Mouse (Mus musculus): ENCODE results near the gene Mdc1. TPM values are rescaled to one million over a fixed set of nuclear protein-coding genes. Genes with fewer than 3 reads are reported as not detected.
A peak's percentile ranks its signal among the peaks of the same experiment; 100 is the strongest.

Gene Mdc1
- polyA plus RNA-seq, 1 experiment, result 31.8 TPM

GRCm38 (mm10) chr17:35810900-35811648 is 30.2 kb upstream of the Mdc1 start:
- TF ChIP-seq CTCF (IDR thresholded peaks at IDR 0.05; ENCODE audit: borderline replicate concordance, insufficient read depth, low read length), result no peak
- no peak for TF ChIP-seq POLR2A (IDR thresholded peaks at IDR 0.05; ENCODE audit: low read depth, low read length)
- Histone ChIP-seq H3K4me1 (ENCODE audit: control insufficient read depth, insufficient read depth, low read length) (peaks cover 26% of the 10 kb centered on the region), H3K27ac (ENCODE audit: insufficient read depth, low read length) (peak overlapping the region; percentile 98; the same call in 1 of the 2 replicates), H3K4me3 (ENCODE audit: insufficient read depth, low read length) (no peak overlapping the region)

- Histone ChIP-seq H3K27ac (ENCODE audit: insufficient read depth, low read length) (peak overlapping the region; percentile 98), H3K4me1 (ENCODE audit: control insufficient read depth, insufficient read depth, low read length) (peaks cover 26% of the 10 kb centered on the region), H3K4me3 (ENCODE audit: insufficient read depth, low read length) (no peak overlapping the region)
- TF ChIP-seq CTCF (IDR thresholded peaks at IDR 0.05; ENCODE audit: borderline replicate concordance, insufficient read depth, low read length) (no peak), POLR2A (IDR thresholded peaks at IDR 0.05; ENCODE audit: low read depth, low read length) (no peak)
Observed at GRCm38 (mm10) chr17:35812307-35812706, 29.0 kb upstream of the Mdc1 start.

- no peak overlapping the region for H3K4me3 ChIP-seq (ENCODE audit: insufficient read depth, low read length)
- H3K4me1 ChIP-seq (ENCODE audit: control insufficient read depth, insufficient read depth, low read length), result peaks cover 26% of the 10 kb centered on the region
- H3K27ac ChIP-seq (ENCODE audit: insufficient read depth, low read length), result peak overlapping the region; percentile 98
- TF ChIP-seq POLR2A (IDR thresholded peaks at IDR 0.05; ENCODE audit: low read depth, low read length), result peak; percentile 28; the same call in 1 of the 2 replicates
- no peak for TF ChIP-seq CTCF (IDR thresholded peaks at IDR 0.05; ENCODE audit: borderline replicate concordance, insufficient read depth, low read length)
Observed at GRCm38 (mm10) chr17:35812736-35813135, 28.6 kb upstream of the Mdc1 start.

- peak overlapping the region; percentile 99 for H3K27ac ChIP-seq (ENCODE audit: insufficient read depth, low read length)
Observed at GRCm38 (mm10) chr17:35813245-35813647, 28.1 kb upstream of the Mdc1 start.

GRCm38 (mm10) chr17:35813653-35814052 is 27.7 kb upstream of the Mdc1 start:
- Histone ChIP-seq H3K27ac (ENCODE audit: insufficient read depth, low read length) (peak overlapping the region; percentile 99), H3K4me3 (ENCODE audit: insufficient read depth, low read length) (no peak overlapping the region), H3K4me1 (ENCODE audit: control insufficient read depth, insufficient read depth, low read length) (peaks cover 26% of the 10 kb centered on the region)
- TF ChIP-seq CTCF (IDR thresholded peaks at IDR 0.05; ENCODE audit: borderline replicate concordance, insufficient read depth, low read length) (no peak), POLR2A (IDR thresholded peaks at IDR 0.05; ENCODE audit: low read depth, low read length) (no peak; the same call in 1 of the 2 replicates)

More at GRCm38 (mm10) chr17:35813245-35813647, 28.1 kb upstream of the Mdc1 start:
- H3K4me3 ChIP-seq (ENCODE audit: insufficient read depth, low read length), result no peak overlapping the region
- TF ChIP-seq CTCF (IDR thresholded peaks at IDR 0.05; ENCODE audit: borderline replicate concordance, insufficient read depth, low read length) (no peak), POLR2A (IDR thresholded peaks at IDR 0.05; ENCODE audit: low read depth, low read length) (no peak; the same call in 1 of the 2 replicates)
- peaks cover 26% of the 10 kb centered on the region for H3K4me1 ChIP-seq (ENCODE audit: control insufficient read depth, insufficient read depth, low read length)

- Histone ChIP-seq H3K27ac (ENCODE audit: insufficient read depth, low read length) (peak overlapping the region; percentile 99), H3K4me1 (ENCODE audit: control insufficient read depth, insufficient read depth, low read length) (peaks cover 31% of the 10 kb centered on the region), H3K4me3 (ENCODE audit: insufficient read depth, low read length) (no peak overlapping the region)
- TF ChIP-seq POLR2A (IDR thresholded peaks at IDR 0.05; ENCODE audit: low read depth, low read length) (no peak), CTCF (IDR thresholded peaks at IDR 0.05; ENCODE audit: borderline replicate concordance, insufficient read depth, low read length) (no peak)
Observed at GRCm38 (mm10) chr17:35814678-35815077, 26.6 kb upstream of the Mdc1 start.

- Histone ChIP-seq H3K27ac (ENCODE audit: insufficient read depth, low read length) (no peak overlapping the region), H3K4me1 (ENCODE audit: control insufficient read depth, insufficient read depth, low read length) (peaks cover 31% of the 10 kb centered on the region), H3K4me3 (ENCODE audit: insufficient read depth, low read length) (no peak overlapping the region)
- TF ChIP-seq CTCF (IDR thresholded peaks at IDR 0.05; ENCODE audit: borderline replicate concordance, insufficient read depth, low read length), result no peak
- TF ChIP-seq POLR2A (IDR thresholded peaks at IDR 0.05; ENCODE audit: low read depth, low read length), result no peak
Observed at GRCm38 (mm10) chr17:35815836-35816235, 25.5 kb upstream of the Mdc1 start.

GRCm38 (mm10) chr17:35816686-35817085 is 24.6 kb upstream of the Mdc1 start:
- Histone ChIP-seq H3K4me3 (ENCODE audit: insufficient read depth, low read length) (no peak overlapping the region), H3K27ac (ENCODE audit: insufficient read depth, low read length) (no peak overlapping the region), H3K4me1 (ENCODE audit: control insufficient read depth, insufficient read depth, low read length) (peaks cover 26% of the 10 kb centered on the region)
- TF ChIP-seq POLR2A (IDR thresholded peaks at IDR 0.05; ENCODE audit: low read depth, low read length), result no peak
- TF ChIP-seq CTCF (IDR thresholded peaks at IDR 0.05; ENCODE audit: borderline replicate concordance, insufficient read depth, low read length), result no peak

GRCm38 (mm10) chr17:35817226-35817625 is 24.1 kb upstream of the Mdc1 start:
- TF ChIP-seq CTCF (IDR thresholded peaks at IDR 0.05; ENCODE audit: borderline replicate concordance, insufficient read depth, low read length), result no peak
- TF ChIP-seq POLR2A (IDR thresholded peaks at IDR 0.05; ENCODE audit: low read depth, low read length), result no peak
- Histone ChIP-seq H3K4me3 (ENCODE audit: insufficient read depth, low read length) (no peak overlapping the region), H3K4me1 (ENCODE audit: control insufficient read depth, insufficient read depth, low read length) (peaks cover 25% of the 10 kb centered on the region), H3K27ac (ENCODE audit: insufficient read depth, low read length) (no peak overlapping the region)

GRCm38 (mm10) chr17:35820111-35820510 is 21.2 kb upstream of the Mdc1 start:
- Histone ChIP-seq H3K4me1 (ENCODE audit: control insufficient read depth, insufficient read depth, low read length) (peaks cover 4% of the 10 kb centered on the region), H3K27ac (ENCODE audit: insufficient read depth, low read length) (no peak overlapping the region), H3K4me3 (ENCODE audit: insufficient read depth, low read length) (no peak overlapping the region)
- TF ChIP-seq POLR2A (IDR thresholded peaks at IDR 0.05; ENCODE audit: low read depth, low read length) (no peak), CTCF (IDR thresholded peaks at IDR 0.05; ENCODE audit: borderline replicate concordance, insufficient read depth, low read length) (no peak)

All from embryonic fibroblast, embryonic 13.5 days (primary cell).